Mouse (Mus musculus): ENCODE results near the gene Pds5b. TPM values are rescaled to one million over a fixed set of nuclear protein-coding genes. Genes with fewer than 3 reads are reported as not detected.
A peak's percentile ranks its signal among the peaks of the same experiment; 100 is the strongest.
"Not testable (repeated sequence)": the region's sequence is repeated elsewhere in the genome, so short reads cannot be mapped to it uniquely, and the experiment has no call there.

The Pds5b gene
- polyA plus RNA-seq (2016; fragmentation: Nextera tagmentation; extraction: Ambion mirVana): 30.3 and 38.4 TPM in 2 replicates

GRCm38 (mm10) chr5:150673153-150673835 lies at the start of gene Pds5b:
Gene Pds5b, plus strand, starts transcription at chr5:150673739.
- H3K4me3 ChIP-seq: peak within 1 kb of the TSS; percentile 89
- peak within 1 kb of the TSS; percentile 99 for H3K27ac ChIP-seq
- no peaks in the 10 kb centered on the region; the same call in 1 of the 2 replicates for H3K36me3 ChIP-seq
- WGBS: 14% methylated on average over 49 of the region's 49 CpGs
- DNase-seq (ENCODE audit: low spot score): peak; percentile 95
- no peaks in the 10 kb centered on the region for H3K9me3 ChIP-seq
- peaks cover 17% of the 10 kb centered on the region for H3K4me1 ChIP-seq (replicated peaks)
- no peaks in the 10 kb centered on the region for H3K27me3 ChIP-seq (ENCODE audit: insufficient read depth, poor library complexity, severe bottlenecking)

GRCm38 (mm10) chr5:150625528-150625927 lies 48.0 kb upstream of the Pds5b start:
- H3K27me3 ChIP-seq (ENCODE audit: insufficient read depth, poor library complexity, severe bottlenecking): no peaks in the 10 kb centered on the region
- H3K27ac ChIP-seq: no peak overlapping the region
- 94% methylated on average over 7 of the region's 7 CpGs for WGBS
- H3K4me1 ChIP-seq (replicated peaks): no peaks in the 10 kb centered on the region
- DNase-seq (ENCODE audit: low spot score): no peak
- no peak overlapping the region for H3K4me3 ChIP-seq
- 0 out of 2 replicates have a peak, but pooled peaks cover 9% of the 10 kb centered on the region for H3K36me3 ChIP-seq
- H3K9me3 ChIP-seq: no peaks in the 10 kb centered on the region

- H3K9me3 ChIP-seq: no peaks in the 10 kb centered on the region
- 98% methylated on average over 1 of the region's 1 CpGs for WGBS
- no peak overlapping the region for H3K4me3 ChIP-seq
- no peak for DNase-seq (ENCODE audit: low spot score)
- no peaks in the 10 kb centered on the region for H3K4me1 ChIP-seq (replicated peaks)
- H3K27me3 ChIP-seq (ENCODE audit: insufficient read depth, poor library complexity, severe bottlenecking): no peaks in the 10 kb centered on the region
- peaks cover 30% of the 10 kb centered on the region for H3K36me3 ChIP-seq
- H3K27ac ChIP-seq: no peak overlapping the region
Observed at GRCm38 (mm10) chr5:150629272-150629671, 44.3 kb upstream of the Pds5b start.

- no peaks in the 10 kb centered on the region for H3K27me3 ChIP-seq (ENCODE audit: insufficient read depth, poor library complexity, severe bottlenecking)
- H3K4me1 ChIP-seq (replicated peaks): no peaks in the 10 kb centered on the region
- no peak overlapping the region for H3K27ac ChIP-seq
- no peak overlapping the region for H3K4me3 ChIP-seq
- no peak for DNase-seq (ENCODE audit: low spot score)
- peaks cover 34% of the 10 kb centered on the region for H3K36me3 ChIP-seq
- WGBS: 93% methylated on average over 2 of the region's 2 CpGs
- H3K9me3 ChIP-seq: no peaks in the 10 kb centered on the region
Observed at GRCm38 (mm10) chr5:150629692-150630091, 43.8 kb upstream of the Pds5b start.

GRCm38 (mm10) chr5:150641440-150641839 lies 32.1 kb upstream of the Pds5b start:
- peaks cover 84% of the 10 kb centered on the region for H3K36me3 ChIP-seq
- WGBS: 91% methylated on average over 3 of the region's 3 CpGs

GRCm38 (mm10) chr5:150643390-150643789 lies 30.1 kb upstream of the Pds5b start:
- not testable (repeated sequence) for H3K27me3 ChIP-seq (ENCODE audit: insufficient read depth, poor library complexity, severe bottlenecking); H3K9me3 ChIP-seq; H3K4me1 ChIP-seq (replicated peaks); H3K4me3 ChIP-seq; DNase-seq (ENCODE audit: low spot score); H3K27ac ChIP-seq
- peaks cover 88% of the 10 kb centered on the region for H3K36me3 ChIP-seq
- 93% methylated on average over 4 of the region's 4 CpGs for WGBS

More at GRCm38 (mm10) chr5:150641440-150641839, 32.1 kb upstream of the Pds5b start:
- Histone ChIP-seq H3K9me3 (no peaks in the 10 kb centered on the region), H3K4me1 (replicated peaks) (no peaks in the 10 kb centered on the region), H3K4me3 (no peak overlapping the region), H3K27me3 (ENCODE audit: insufficient read depth, poor library complexity, severe bottlenecking) (no peaks in the 10 kb centered on the region), H3K27ac (no peak overlapping the region)
- no peak for DNase-seq (ENCODE audit: low spot score)

GRCm38 (mm10) chr5:150644926-150645325 lies 28.6 kb upstream of the Pds5b start:
- no peaks in the 10 kb centered on the region for H3K9me3 ChIP-seq
- H3K27ac ChIP-seq: no peak overlapping the region
- H3K36me3 ChIP-seq: peaks cover 95% of the 10 kb centered on the region
- no peak for DNase-seq (ENCODE audit: low spot score)
- no peaks in the 10 kb centered on the region for H3K4me1 ChIP-seq (replicated peaks)
- no peak overlapping the region for H3K4me3 ChIP-seq
- WGBS: 95% methylated on average over 4 of the region's 4 CpGs
- H3K27me3 ChIP-seq (ENCODE audit: insufficient read depth, poor library complexity, severe bottlenecking): no peaks in the 10 kb centered on the region

GRCm38 (mm10) chr5:150652578-150652977 lies 21.0 kb upstream of the Pds5b start:
- Histone ChIP-seq H3K4me1 (replicated peaks) (no peaks in the 10 kb centered on the region), H3K36me3 (peaks cover 69% of the 10 kb centered on the region), H3K9me3 (no peaks in the 10 kb centered on the region), H3K4me3 (no peak overlapping the region), H3K27ac (no peak overlapping the region), H3K27me3 (ENCODE audit: insufficient read depth, poor library complexity, severe bottlenecking) (no peaks in the 10 kb centered on the region)
- WGBS: 82% methylated on average over 2 of the region's 2 CpGs
- DNase-seq (ENCODE audit: low spot score): no peak

GRCm38 (mm10) chr5:150654548-150654947 lies 19.0 kb upstream of the Pds5b start:
- H3K4me3 ChIP-seq: no peak overlapping the region
- H3K4me1 ChIP-seq (replicated peaks): no peaks in the 10 kb centered on the region
- H3K27me3 ChIP-seq (ENCODE audit: insufficient read depth, poor library complexity, severe bottlenecking): no peaks in the 10 kb centered on the region
- peaks cover 68% of the 10 kb centered on the region for H3K36me3 ChIP-seq
- H3K27ac ChIP-seq: no peak overlapping the region
- DNase-seq (ENCODE audit: low spot score): no peak
- no peaks in the 10 kb centered on the region for H3K9me3 ChIP-seq

- not testable (repeated sequence) for H3K4me1 ChIP-seq (replicated peaks); H3K4me3 ChIP-seq; H3K27ac ChIP-seq; H3K27me3 ChIP-seq (ENCODE audit: insufficient read depth, poor library complexity, severe bottlenecking); DNase-seq (ENCODE audit: low spot score); H3K9me3 ChIP-seq
- WGBS: 98% methylated on average over 6 of the region's 6 CpGs
- H3K36me3 ChIP-seq: peaks cover 79% of the 10 kb centered on the region
Observed at GRCm38 (mm10) chr5:150659425-150659824, 14.1 kb upstream of the Pds5b start.

- WGBS: 97% methylated on average over 3 of the region's 3 CpGs
- not testable (repeated sequence) for DNase-seq (ENCODE audit: low spot score); H3K27ac ChIP-seq; H3K4me1 ChIP-seq (replicated peaks); H3K27me3 ChIP-seq (ENCODE audit: insufficient read depth, poor library complexity, severe bottlenecking); H3K9me3 ChIP-seq; H3K4me3 ChIP-seq
- peaks cover 71% of the 10 kb centered on the region for H3K36me3 ChIP-seq
Observed at GRCm38 (mm10) chr5:150660296-150660695, 13.2 kb upstream of the Pds5b start.

GRCm38 (mm10) chr5:150663926-150664325 lies 9.6 kb upstream of the Pds5b start:
- H3K9me3 ChIP-seq; DNase-seq (ENCODE audit: low spot score); H3K27ac ChIP-seq; H3K27me3 ChIP-seq (ENCODE audit: insufficient read depth, poor library complexity, severe bottlenecking); H3K4me1 ChIP-seq (replicated peaks): not testable (repeated sequence)
- peaks cover 36% of the 10 kb centered on the region for H3K36me3 ChIP-seq
- WGBS: 92% methylated on average over 7 of the region's 7 CpGs
- H3K4me3 ChIP-seq: peak overlapping the region; percentile 91; the same call in 1 of the 2 replicates

- H3K27me3 ChIP-seq (ENCODE audit: insufficient read depth, poor library complexity, severe bottlenecking): no peaks in the 10 kb centered on the region
- 0% methylated on average over 10 of the region's 10 CpGs for WGBS
Observed at GRCm38 (mm10) chr5:150664794-150665131, 8.8 kb upstream of the Pds5b start.

More at GRCm38 (mm10) chr5:150664794-150665131, 8.8 kb upstream of the Pds5b start:
- peaks cover 29% of the 10 kb centered on the region for H3K36me3 ChIP-seq
- H3K4me1 ChIP-seq (replicated peaks): peaks cover 9% of the 10 kb centered on the region; the same call in 1 of the 2 replicates
- no peaks in the 10 kb centered on the region for H3K9me3 ChIP-seq
- H3K4me3 ChIP-seq: peak overlapping the region; percentile 91
- DNase-seq (ENCODE audit: low spot score): no peak
- peak overlapping the region; percentile 93 for H3K27ac ChIP-seq

All from hindbrain, embryonic 10.5 days (tissue).